Mouse (Mus musculus) heart, embryonic 11.5 days (tissue): ENCODE measurements at regions not wholly inside any gene's neighbourhood (a gene's known extent, or its start where the extent isn't known, plus 50 kb on each side); places are given as distances from the start of the nearest gene placed in this dataset.

Source experiments
- ATAC-seq: fragments of 200-750 bp; cut with Nextera tagmentation; replicated peaks from 2 replicates; pipeline ENCODE4 v1.8.0; 2017; ENCODE audit warnings: moderate library complexity; ENCODE audit not compliant: insufficient number of reproducible peaks, low FRiP score, low TSS enrichment
- H3K27ac ChIP-seq: fragments of 300-500 bp; sonication (generic); 2 replicates; pipeline ENCODE4 v1.5.1; 2014; ENCODE audit warnings: mild to moderate bottlenecking, low read depth, low read length
- H3K27me3 ChIP-seq: fragments of 300-500 bp; sonication (generic); 2 replicates; pipeline ENCODE4 v1.6.1; 2014; ENCODE audit warnings: mild to moderate bottlenecking, low read length, mixed read lengths; ENCODE audit not compliant: control insufficient read depth, insufficient read depth
- H3K36me3 ChIP-seq: fragments of 300-500 bp; sonication (generic); 2 replicates; pipeline ENCODE4 v1.6.1; 2014; ENCODE audit warnings: mild to moderate bottlenecking, low read length, moderate library complexity, mixed read lengths; ENCODE audit not compliant: control insufficient read depth, insufficient read depth
- H3K4me1 ChIP-seq: fragments of 300-500 bp; sonication (generic); 2 replicates; pipeline ENCODE4 v1.6.1; 2014; ENCODE audit warnings: low read length; ENCODE audit not compliant: control insufficient read depth, insufficient read depth
- H3K4me2 ChIP-seq: fragments of 300-500 bp; sonication (generic); 2 replicates; pipeline ENCODE4 v1.6.1; 2014; ENCODE audit warnings: mild to moderate bottlenecking, moderate library complexity
- H3K4me3 ChIP-seq: fragments of 300-500 bp; sonication (generic); 2 replicates; pipeline ENCODE4 v1.5.1; 2014; ENCODE audit warnings: low read depth, low read length
- H3K9ac ChIP-seq: fragments of 300-500 bp; sonication (generic); 2 replicates; pipeline ENCODE4 v1.6.1; 2014; ENCODE audit warnings: mild to moderate bottlenecking, low read depth, low read length, moderate library complexity
- H3K9me3 ChIP-seq: fragments of 300-500 bp; sonication (generic); replicated peaks from 2 replicates; pipeline ENCODE4 v1.6.1; 2016; ENCODE audit warnings: low read length; ENCODE audit not compliant: control insufficient read depth
- WGBS: fragments of 180-500 bp; shearing (Covaris S2); extraction: QIAGEN DNeasy Blood & Tissue Kit; methylation state at CpG from one replicate; pipeline ENCODE4 v1.1.7; 2014; ENCODE audit not compliant: insufficient replicate concordance; 5-methylcytosine and 5-hydroxymethylcytosine counted together

DNA sequence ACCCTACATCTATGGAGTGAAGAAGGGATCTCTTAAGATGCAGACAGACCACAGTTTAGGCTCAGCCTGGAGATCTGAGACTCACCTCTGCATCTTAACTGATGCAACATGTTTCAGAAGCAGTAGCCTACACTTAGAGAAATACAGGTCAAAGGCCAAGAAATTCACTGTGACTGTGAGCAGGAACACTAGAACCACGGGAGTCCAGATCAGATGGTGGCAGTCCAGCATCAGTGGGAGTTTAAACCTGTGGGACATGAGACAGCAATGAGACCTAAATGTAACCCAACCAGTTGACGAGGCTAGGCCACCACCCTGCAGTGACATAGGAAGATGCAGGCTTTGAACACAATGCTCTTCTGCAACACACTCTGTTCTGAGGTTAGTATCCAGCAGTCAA, 511.1 kb upstream of the Mgmt start:
- H3K4me1 ChIP-seq: peaks cover 13% of the 10 kb centered on the region
- no peak overlapping the region for H3K4me3 ChIP-seq
- no peak overlapping the region for H3K27ac ChIP-seq
- no peaks in the 10 kb centered on the region for H3K36me3 ChIP-seq
- ATAC-seq: no peak
- no peak overlapping the region for H3K9ac ChIP-seq
- H3K4me2 ChIP-seq: no peak overlapping the region
- 68% methylated on average over 2 of the region's 2 CpGs for WGBS
- H3K27me3 ChIP-seq: no peaks in the 10 kb centered on the region
- no peaks in the 10 kb centered on the region for H3K9me3 ChIP-seq

DNA sequence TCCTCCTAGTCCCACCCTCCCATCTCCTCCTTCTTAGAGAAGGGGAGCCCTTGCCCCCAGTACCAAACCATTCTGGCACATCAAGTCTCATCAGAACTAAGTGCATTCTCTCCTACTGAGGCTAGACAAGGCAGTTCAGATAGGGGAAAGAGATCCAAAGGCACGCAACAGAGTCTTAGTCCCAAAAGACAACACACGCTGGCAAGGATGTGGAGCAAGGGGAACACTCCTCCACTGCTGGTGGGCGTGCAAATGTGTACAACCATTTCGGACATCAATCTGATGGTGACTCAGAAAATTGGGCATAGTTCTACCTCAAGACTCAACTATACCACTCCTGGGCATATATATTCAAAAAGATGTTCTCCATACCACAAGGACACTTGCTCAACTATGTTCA, 506.7 kb upstream of the Mgmt start:
- no peak overlapping the region for H3K4me2 ChIP-seq
- 75% methylated on average over 4 of the region's 4 CpGs for WGBS
- ATAC-seq: no peak
- H3K4me1 ChIP-seq: no peaks in the 10 kb centered on the region
- H3K27ac ChIP-seq: no peak overlapping the region
- H3K9me3 ChIP-seq: no peaks in the 10 kb centered on the region
- H3K27me3 ChIP-seq: no peaks in the 10 kb centered on the region
- no peak overlapping the region for H3K4me3 ChIP-seq
- no peak overlapping the region for H3K9ac ChIP-seq
- no peaks in the 10 kb centered on the region for H3K36me3 ChIP-seq

DNA sequence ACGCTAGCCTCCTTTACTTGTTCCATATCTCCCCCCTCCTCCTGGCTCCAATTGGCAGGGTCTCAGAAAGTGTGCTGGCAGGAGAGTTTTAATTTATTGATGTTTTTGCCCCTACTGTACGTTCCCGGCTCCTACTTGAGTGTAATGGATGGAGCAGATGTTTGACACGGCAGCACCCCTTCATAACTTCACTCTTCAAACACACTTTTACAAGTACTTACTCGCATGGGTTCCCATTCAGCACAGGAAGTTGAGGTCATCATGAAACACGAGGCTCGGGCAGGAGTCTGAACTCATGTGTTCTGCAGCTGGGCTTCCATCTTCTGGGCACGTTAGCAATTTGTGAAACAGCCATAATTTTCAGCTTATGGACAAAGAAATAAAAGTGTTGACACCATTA, 504.3 kb upstream of the Mgmt start:
- no peak overlapping the region for H3K4me2 ChIP-seq
- H3K27me3 ChIP-seq: no peaks in the 10 kb centered on the region
- no peak overlapping the region for H3K27ac ChIP-seq
- no peaks in the 10 kb centered on the region for H3K4me1 ChIP-seq
- 58% methylated on average over 8 of the region's 8 CpGs for WGBS
- no peak for ATAC-seq
- no peaks in the 10 kb centered on the region for H3K36me3 ChIP-seq
- H3K4me3 ChIP-seq: no peak overlapping the region
- no peaks in the 10 kb centered on the region for H3K9me3 ChIP-seq
- no peak overlapping the region for H3K9ac ChIP-seq

DNA sequence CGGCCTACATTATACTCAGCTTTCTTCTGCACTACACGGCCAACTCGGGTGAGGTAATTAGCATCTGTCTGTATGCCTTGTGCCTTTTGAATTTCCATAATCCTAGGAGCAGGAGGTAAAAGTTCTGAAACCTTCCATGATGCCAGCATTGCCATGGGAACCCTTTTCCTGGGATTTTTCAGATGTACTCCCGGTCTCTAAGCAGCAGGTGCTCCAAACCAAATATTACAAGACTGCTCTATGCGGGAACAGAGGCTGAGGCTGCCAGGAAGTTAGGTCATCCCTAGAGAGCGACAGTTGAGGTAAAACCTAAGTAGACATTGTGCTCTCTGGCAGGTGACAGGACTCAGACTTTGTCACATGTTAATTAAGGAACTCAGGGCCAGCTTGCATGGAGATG, 501.0 kb upstream of the Mgmt start:
- Histone ChIP-seq H3K9me3 (no peaks in the 10 kb centered on the region), H3K4me1 (no peaks in the 10 kb centered on the region; the same call in 1 of the 2 replicates), H3K4me3 (no peak overlapping the region), H3K9ac (no peak overlapping the region), H3K36me3 (no peaks in the 10 kb centered on the region), H3K27me3 (no peaks in the 10 kb centered on the region), H3K4me2 (no peak overlapping the region), H3K27ac (no peak overlapping the region)
- ATAC-seq: no peak
- 76% methylated on average over 6 of the region's 6 CpGs for WGBS

DNA sequence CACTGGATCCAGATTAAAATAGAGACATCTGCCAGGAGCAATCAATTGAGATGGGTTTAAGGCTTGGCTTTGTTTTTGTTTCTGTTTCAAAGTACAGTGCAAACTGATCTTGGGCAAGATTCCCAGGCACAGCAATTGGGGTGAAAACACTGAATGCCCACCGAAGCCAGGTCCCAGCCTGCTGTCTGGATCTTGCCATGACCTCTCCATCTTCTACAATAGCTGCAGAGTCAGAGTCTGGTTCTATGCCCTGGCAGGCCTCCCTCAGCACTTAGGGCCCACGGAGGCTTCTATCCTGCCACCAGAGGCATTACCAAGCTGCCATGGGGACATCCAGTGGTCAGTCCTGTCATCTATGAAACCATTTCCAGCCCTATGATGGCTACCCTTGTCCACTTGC, 498.6 kb upstream of the Mgmt start:
- no peak for ATAC-seq
- no peaks in the 10 kb centered on the region for H3K27me3 ChIP-seq
- WGBS: 58% methylated on average over 2 of the region's 2 CpGs

DNA sequence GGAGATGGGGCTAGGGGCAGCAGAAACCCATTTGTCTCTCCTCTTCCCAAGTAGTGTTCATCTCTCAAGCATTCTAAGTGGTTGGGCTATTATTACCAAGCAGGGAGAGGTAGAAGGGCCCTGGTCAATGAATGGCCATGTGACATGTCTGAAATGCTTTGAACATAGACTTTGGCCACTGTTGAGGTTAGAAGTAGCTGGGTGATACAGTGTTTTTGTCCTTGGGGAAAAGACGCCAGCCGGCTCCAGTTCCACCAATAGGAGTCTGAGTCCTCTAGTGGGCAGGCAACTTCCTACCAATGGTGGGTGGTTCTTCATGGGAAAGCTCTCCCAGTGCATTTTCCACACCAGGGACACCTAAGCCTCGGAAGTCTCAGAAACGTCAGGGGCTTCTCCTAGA, 497.3 kb upstream of the Mgmt start:
- ATAC-seq: no peak
- no peak overlapping the region for H3K9ac ChIP-seq

More for the DNA sequence above, 498.6 kb upstream of the Mgmt start:
- Histone ChIP-seq H3K27ac (no peak overlapping the region), H3K36me3 (no peaks in the 10 kb centered on the region), H3K4me1 (no peaks in the 10 kb centered on the region; the same call in 1 of the 2 replicates), H3K9me3 (no peaks in the 10 kb centered on the region), H3K9ac (no peak overlapping the region), H3K4me2 (no peak overlapping the region), H3K4me3 (no peak overlapping the region)

DNA sequence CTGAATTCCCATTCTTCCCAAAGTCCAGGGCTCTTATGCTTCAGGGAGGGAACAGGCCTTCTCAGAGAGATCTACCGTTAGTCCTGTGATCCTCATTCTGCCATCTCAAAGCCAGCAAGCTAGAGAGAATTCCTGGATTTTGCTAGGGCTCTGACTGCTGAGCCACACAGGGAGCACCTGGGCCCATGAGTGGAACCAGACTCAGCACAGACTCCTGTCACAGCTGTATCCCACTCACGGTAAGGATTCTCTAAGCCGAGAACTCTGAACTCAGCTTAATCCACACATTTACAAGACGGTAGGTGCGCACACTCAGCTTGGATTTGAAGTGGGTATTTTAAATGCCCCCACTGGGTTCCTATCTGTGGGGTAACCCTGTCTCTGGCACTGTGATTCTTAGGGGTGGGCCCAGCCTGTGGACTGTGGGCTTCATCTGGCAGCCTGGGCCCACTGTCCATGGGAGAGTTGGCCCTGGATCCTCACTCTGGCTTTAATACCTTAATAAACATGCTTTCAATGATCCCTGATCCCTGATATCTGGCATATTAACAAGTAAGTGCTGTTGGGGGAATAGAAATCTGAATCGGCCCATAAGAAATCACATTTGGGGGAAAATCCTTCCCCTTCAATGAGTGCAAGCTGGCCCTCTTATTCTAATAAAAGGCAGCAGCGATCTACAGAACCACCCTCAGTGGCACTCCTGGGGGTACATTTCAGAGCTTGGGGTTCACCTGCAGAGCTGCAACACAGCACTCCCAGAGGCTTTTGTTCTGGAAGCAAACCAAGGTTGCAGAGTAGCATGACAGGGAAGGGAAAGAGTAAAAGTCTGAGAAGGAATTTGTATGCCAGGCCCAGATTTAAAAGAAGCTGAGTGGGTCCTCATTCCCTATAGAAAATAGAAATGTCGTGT, 491.5 kb upstream of the Mgmt start:
- Histone ChIP-seq H3K27me3 (no peaks in the 10 kb centered on the region), H3K36me3 (no peaks in the 10 kb centered on the region), H3K4me1 (peaks cover 3% of the 10 kb centered on the region; the same call in 1 of the 2 replicates), H3K4me3 (no peak overlapping the region), H3K9ac (no peak overlapping the region), H3K9me3 (no peaks in the 10 kb centered on the region), H3K4me2 (no peak overlapping the region), H3K27ac (no peak overlapping the region)
- 85% methylated on average over 8 of the region's 8 CpGs for WGBS
- ATAC-seq: no peak

More for the DNA sequence above, 497.3 kb upstream of the Mgmt start:
- Histone ChIP-seq H3K4me1 (no peaks in the 10 kb centered on the region; the same call in 1 of the 2 replicates), H3K9me3 (no peaks in the 10 kb centered on the region), H3K4me2 (no peak overlapping the region), H3K36me3 (no peaks in the 10 kb centered on the region), H3K4me3 (no peak overlapping the region), H3K27me3 (no peaks in the 10 kb centered on the region), H3K27ac (no peak overlapping the region)
- WGBS: 81% methylated on average over 4 of the region's 4 CpGs

DNA sequence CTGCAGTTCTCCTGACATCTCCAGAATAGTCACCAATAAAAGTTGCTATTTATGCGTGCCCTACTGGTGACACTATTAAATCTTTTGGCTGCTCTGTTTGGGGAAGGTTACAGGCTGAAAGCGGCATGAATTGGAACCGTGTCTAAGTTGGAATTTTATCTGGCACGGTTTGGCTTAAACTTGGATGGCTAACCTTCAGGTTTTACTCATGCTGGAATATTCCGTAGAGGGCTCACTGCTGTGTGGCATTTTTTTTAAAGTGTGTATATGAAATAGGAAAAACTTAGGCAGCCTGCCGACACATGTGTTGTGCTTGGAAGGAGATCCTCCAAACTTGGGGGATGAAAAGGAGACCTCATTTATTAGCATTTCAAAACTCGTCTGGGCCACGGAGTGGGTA, 489.0 kb upstream of the Mgmt start:
- Histone ChIP-seq H3K4me3 (no peak overlapping the region), H3K4me1 (peaks cover 3% of the 10 kb centered on the region; the same call in 1 of the 2 replicates), H3K27ac (no peak overlapping the region), H3K36me3 (no peaks in the 10 kb centered on the region), H3K9ac (no peak overlapping the region), H3K27me3 (peaks cover 2% of the 10 kb centered on the region; the same call in 1 of the 2 replicates), H3K9me3 (no peaks in the 10 kb centered on the region), H3K4me2 (no peak overlapping the region)
- 81% methylated on average over 8 of the region's 8 CpGs for WGBS
- ATAC-seq: no peak
